Mouse (Mus musculus) forebrain, embryonic 11.5 days (tissue): ENCODE data around the gene Tmsb4x. TPM values are rescaled to one million over a fixed set of nuclear protein-coding genes. Genes with fewer than 3 reads are reported as not detected.

ENCODE experiments used
- ATAC-seq: fragments of 200-750 bp; cut with Nextera tagmentation; replicated peaks from 2 replicates; pipeline ENCODE4 v1.8.0; 2017; ENCODE audit warnings: moderate TSS enrichment; ENCODE audit not compliant: low FRiP score
- DNase-seq: peaks from one replicate; pipeline ENCODE4 v3.0.0-alpha.2; 2017; ENCODE audit warnings: low spot score
- H3K27ac ChIP-seq: fragments of 300-500 bp; sonication (generic); 2 replicates; pipeline ENCODE4 v1.5.1; 2014; ENCODE audit warnings: low read depth, low read length
- H3K27me3 ChIP-seq: fragments of 300-500 bp; sonication (generic); 2 replicates; pipeline ENCODE4 v1.6.1; 2014; ENCODE audit warnings: mild to moderate bottlenecking, low read length, mixed read lengths; ENCODE audit not compliant: control insufficient read depth, insufficient read depth
- H3K36me3 ChIP-seq: fragments of 300-500 bp; sonication (generic); 2 replicates; pipeline ENCODE4 v1.6.1; 2014; ENCODE audit warnings: mild to moderate bottlenecking, low read length, moderate library complexity, mixed read lengths; ENCODE audit not compliant: control insufficient read depth, insufficient read depth
- H3K4me1 ChIP-seq: fragments of 300-500 bp; sonication (generic); replicated peaks from 2 replicates; pipeline ENCODE4 v1.6.1; 2014; ENCODE audit warnings: low read length, mixed read lengths; ENCODE audit not compliant: control insufficient read depth, insufficient read depth
- H3K4me2 ChIP-seq: fragments of 300-500 bp; sonication (generic); 2 replicates; pipeline ENCODE4 v1.6.1; 2014; ENCODE audit warnings: low read depth, mild to moderate bottlenecking, low read length, moderate library complexity, mixed read lengths; ENCODE audit not compliant: severe bottlenecking
- H3K4me3 ChIP-seq: fragments of 300-500 bp; sonication (generic); 2 replicates; pipeline ENCODE4 v1.5.1; 2014; ENCODE audit warnings: low read depth, low read length
- H3K9ac ChIP-seq: fragments of 300-500 bp; sonication (generic); 2 replicates; pipeline ENCODE4 v1.6.1; 2014; ENCODE audit warnings: low read length
- H3K9me3 ChIP-seq: fragments of 300-500 bp; sonication (generic); 2 replicates; pipeline ENCODE4 v1.6.1; 2016; ENCODE audit warnings: low read length, mixed read lengths; ENCODE audit not compliant: control insufficient read depth
- WGBS: fragments of 180-500 bp; shearing (Covaris S2); extraction: QIAGEN DNeasy Blood & Tissue Kit; methylation state at CpG from one replicate; pipeline ENCODE4 v1.1.7; 2014; 5-methylcytosine and 5-hydroxymethylcytosine counted together
- polyA plus RNA-seq: library from polyadenylated mRNA; unstranded; fragments of >200 nt; fragmentation: Nextera tagmentation; extraction: Ambion mirVana; gene quantifications from 2 replicates; pipeline ENCODE4 v1.2.1, GENCODE M21; 2014

The Tmsb4x gene
- polyA plus RNA-seq, 1 experiment from 2014 or later = 4,316 TPM

DNA sequence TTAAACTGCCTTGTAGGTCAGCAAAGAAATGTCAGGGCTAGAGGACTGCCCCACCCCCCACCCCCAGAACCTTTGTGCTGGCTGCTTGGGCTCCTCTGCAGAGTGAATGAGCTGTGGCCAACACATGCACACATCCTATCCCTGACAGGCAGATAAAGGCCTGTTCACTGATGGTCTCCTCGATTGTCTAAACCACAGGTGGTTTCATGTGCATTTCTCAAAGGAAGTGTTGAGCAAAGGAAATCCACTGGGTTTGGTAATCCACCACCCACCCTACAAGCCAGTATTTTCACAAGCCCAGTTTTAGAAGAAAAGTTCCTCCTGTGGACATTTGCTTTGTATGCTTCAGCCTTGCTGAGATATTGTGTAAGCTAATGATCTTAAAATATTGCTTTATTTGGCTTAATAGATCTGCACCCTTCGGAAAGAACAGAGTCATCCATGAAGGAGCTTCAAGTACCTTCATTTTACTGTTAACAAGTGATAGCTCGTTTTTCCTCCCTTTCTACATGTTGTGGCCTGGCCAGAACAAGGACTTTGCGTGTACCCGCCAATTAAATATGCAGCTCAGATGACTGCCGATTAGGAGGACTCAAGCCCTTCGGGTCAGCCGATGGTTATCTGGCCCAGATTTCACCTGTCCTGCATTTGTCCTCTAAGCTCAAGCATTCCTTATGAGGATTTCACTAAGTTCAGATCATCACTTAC, 3.1 kb downstream of the Tmsb4x start:
- Histone ChIP-seq H3K4me3 (no peak overlapping the region), H3K27me3 (peaks cover 5% of the 10 kb centered on the region; the same call in 1 of the 2 replicates), H3K9ac (no peak overlapping the region), H3K27ac (peak overlapping the region; percentile 12; the same call in 1 of the 2 replicates), H3K36me3 (no peaks in the 10 kb centered on the region; the same call in 1 of the 2 replicates), H3K4me2 (no peak overlapping the region), H3K4me1 (no peaks in the 10 kb centered on the region), H3K9me3 (no peaks in the 10 kb centered on the region)
- peak; percentile 29; the same call in 1 of the 2 replicates for ATAC-seq
- 63% methylated on average over 8 of the region's 8 CpGs for WGBS
- no peak for DNase-seq

DNA sequence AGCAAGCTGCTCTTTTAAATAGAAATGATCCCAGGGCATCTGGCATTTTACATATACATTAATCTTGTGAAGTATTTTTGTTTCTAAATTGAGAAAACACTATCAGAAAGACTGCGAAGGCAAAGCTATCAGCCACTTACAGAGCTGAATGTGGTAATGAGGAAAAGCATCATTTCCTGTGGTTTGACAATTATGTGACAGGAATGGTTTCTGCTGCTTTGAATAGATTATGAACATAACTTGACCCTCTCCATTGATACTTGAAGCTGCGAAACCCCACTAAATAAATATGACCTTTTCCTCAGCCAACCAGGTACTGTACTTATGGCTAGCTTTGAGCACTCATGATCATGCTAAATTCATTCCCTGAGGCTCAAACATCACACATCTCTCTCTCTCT, 7.8 kb downstream of the Tmsb4x start:
- 91% methylated on average over 2 of the region's 2 CpGs for WGBS
- DNase-seq = no peak
- Histone ChIP-seq H3K27ac (no peak overlapping the region), H3K4me3 (no peak overlapping the region), H3K36me3 (no peaks in the 10 kb centered on the region), H3K4me1 (no peaks in the 10 kb centered on the region), H3K9me3 (no peaks in the 10 kb centered on the region), H3K4me2 (no peak overlapping the region), H3K27me3 (peaks cover 5% of the 10 kb centered on the region; the same call in 1 of the 2 replicates), H3K9ac (no peak overlapping the region)
- ATAC-seq = no peak

DNA sequence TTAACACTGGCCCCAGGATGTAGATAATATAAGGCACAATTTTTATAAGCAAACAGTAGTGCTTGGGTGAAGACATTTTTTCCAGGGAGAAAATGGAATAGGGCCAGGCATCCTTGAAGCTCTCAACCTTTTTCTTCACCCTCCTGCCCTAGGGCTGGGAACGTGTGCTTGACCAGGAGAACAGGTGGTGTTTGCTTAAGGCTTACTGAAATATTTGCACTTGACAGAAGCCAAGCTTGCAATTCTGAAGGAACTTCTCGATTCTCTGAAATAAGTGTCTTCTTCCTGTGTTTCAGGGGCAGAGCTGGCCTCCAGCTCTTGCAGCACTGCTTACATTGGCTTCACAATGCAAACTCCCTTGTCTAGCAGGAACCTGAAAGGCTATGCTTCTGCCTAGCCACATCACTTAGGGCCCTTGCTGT, 13.9 kb downstream of the Tmsb4x start:
- Histone ChIP-seq H3K9ac (no peak overlapping the region), H3K27ac (no peak overlapping the region), H3K9me3 (no peaks in the 10 kb centered on the region), H3K36me3 (no peaks in the 10 kb centered on the region), H3K4me2 (no peak overlapping the region), H3K4me3 (no peak overlapping the region), H3K4me1 (no peaks in the 10 kb centered on the region), H3K27me3 (peaks cover 7% of the 10 kb centered on the region; the same call in 1 of the 2 replicates)
- DNase-seq (no peak), ATAC-seq (no peak)
- 74% methylated on average over 2 of the region's 2 CpGs for WGBS

DNA sequence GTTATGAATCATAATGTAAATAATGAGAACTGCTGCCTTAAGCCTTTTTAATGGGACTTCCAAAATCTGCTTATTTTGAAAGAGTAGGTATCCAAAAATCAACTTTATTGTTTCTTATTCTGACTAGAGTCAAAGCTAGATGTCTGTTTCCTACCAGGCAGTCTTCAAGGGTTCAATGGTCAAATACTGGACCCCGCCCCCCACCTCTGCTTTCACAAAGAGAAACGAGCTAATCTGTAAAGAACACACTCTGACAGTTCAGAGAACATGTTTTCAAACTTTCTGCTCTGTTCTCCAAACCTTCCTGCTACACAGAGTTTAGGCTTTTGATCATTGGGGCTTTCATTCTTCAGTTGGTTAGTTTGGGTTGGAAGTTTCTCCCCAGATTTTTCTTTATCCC, 22.8 kb downstream of the Tmsb4x start:
- WGBS = 43% methylated on average over 2 of the region's 2 CpGs
- Histone ChIP-seq H3K4me3 (no peak overlapping the region), H3K4me1 (no peaks in the 10 kb centered on the region), H3K9ac (no peak overlapping the region), H3K36me3 (no peaks in the 10 kb centered on the region), H3K27me3 (peaks cover 3% of the 10 kb centered on the region; the same call in 1 of the 2 replicates), H3K4me2 (no peak overlapping the region), H3K9me3 (no peaks in the 10 kb centered on the region), H3K27ac (no peak overlapping the region)
- no peak for DNase-seq
- ATAC-seq = no peak

DNA sequence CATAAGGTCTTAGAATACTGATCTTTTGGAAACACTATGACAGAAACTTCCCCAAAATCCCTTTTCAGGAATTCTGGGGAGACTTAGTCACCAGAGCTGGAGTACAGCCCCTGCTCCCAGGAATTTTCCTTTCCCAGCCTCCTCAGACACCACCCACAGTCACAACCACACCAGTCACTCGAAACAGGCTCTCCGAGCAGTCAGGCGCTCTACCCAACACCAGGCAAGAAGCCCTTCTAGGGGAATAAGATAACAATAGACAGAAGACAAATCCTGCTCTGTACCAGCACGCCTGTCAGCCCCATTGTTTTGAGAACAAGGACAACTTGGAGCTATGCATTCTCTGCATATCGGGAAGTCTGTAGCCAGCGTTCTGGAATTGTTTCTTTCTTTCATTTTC, 25.6 kb downstream of the Tmsb4x start:
- Histone ChIP-seq H3K4me1 (no peaks in the 10 kb centered on the region), H3K36me3 (no peaks in the 10 kb centered on the region), H3K9ac (no peak overlapping the region), H3K27me3 (peaks cover 4% of the 10 kb centered on the region; the same call in 1 of the 2 replicates), H3K4me2 (no peak overlapping the region), H3K27ac (no peak overlapping the region), H3K9me3 (no peaks in the 10 kb centered on the region), H3K4me3 (no peak overlapping the region)
- ATAC-seq = no peak
- WGBS = 52% methylated on average over 6 of the region's 6 CpGs
- no peak for DNase-seq

DNA sequence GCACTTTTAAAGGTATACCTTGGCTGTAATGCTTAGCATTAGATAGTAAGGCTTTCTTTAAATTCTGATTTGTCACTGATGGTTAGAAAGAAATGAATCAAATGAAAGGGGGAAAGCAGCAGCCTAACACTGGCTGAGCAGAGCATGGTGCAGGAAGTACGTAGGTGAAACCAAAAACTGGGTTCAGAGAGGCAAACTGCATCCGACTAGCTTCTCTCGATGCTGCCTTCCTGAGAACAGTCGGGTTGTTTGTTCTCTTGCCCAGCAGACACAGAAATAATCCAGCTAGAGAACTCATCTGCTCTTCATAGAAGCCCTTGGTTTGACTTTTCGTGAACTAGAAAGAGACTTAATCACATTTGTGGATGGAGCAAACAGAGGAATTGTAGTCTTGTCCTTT, 26.7 kb downstream of the Tmsb4x start:
- Histone ChIP-seq H3K27ac (no peak overlapping the region), H3K36me3 (no peaks in the 10 kb centered on the region), H3K9me3 (no peaks in the 10 kb centered on the region), H3K27me3 (peaks cover 4% of the 10 kb centered on the region; the same call in 1 of the 2 replicates), H3K4me2 (no peak overlapping the region), H3K4me1 (no peaks in the 10 kb centered on the region), H3K4me3 (no peak overlapping the region), H3K9ac (no peak overlapping the region)
- WGBS = 82% methylated on average over 5 of the region's 5 CpGs
- no peak for DNase-seq
- ATAC-seq = no peak

DNA sequence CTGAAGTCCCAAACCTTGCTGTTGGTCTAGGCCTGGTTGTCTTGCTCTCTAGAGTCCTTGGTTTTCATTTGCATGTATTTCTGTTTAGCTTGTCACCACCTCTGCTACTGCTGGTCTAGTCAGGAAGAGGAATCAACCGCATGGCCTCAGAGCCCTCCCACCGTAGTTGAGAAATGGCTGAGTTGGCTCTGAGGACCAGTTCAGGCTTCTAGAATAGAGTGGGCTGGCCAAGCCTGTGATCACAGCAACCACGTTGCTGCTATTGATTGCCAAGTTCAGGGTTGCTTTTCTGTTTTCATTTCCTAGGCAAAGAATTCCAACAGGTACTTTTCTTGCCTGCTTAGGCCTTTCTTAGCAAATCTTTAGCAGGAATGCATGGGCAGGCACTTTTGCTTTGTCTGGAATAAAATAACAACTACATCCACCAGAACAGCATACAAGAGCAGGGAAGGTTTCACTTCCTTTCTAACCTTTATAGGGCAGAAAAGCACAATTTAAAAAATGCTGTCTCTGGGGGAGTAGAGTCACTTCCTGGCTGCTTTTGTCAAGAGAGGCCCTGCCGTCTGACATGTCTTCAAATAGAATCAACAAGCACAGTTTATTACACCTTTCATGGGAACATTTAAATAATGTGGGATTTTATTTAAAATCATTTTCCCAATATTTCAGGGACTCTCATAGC, 29.0 kb downstream of the Tmsb4x start:
- ATAC-seq = no peak
- no peak overlapping the region for H3K4me3 ChIP-seq
- H3K4me1 ChIP-seq = no peaks in the 10 kb centered on the region
- 74% methylated on average over 4 of the region's 4 CpGs for WGBS
- peaks cover 6% of the 10 kb centered on the region; the same call in 1 of the 2 replicates for H3K27me3 ChIP-seq
- H3K36me3 ChIP-seq = no peaks in the 10 kb centered on the region
- H3K9me3 ChIP-seq = no peaks in the 10 kb centered on the region
- H3K9ac ChIP-seq = no peak overlapping the region
- no peak overlapping the region for H3K27ac ChIP-seq
- no peak for DNase-seq
- H3K4me2 ChIP-seq = no peak overlapping the region

DNA sequence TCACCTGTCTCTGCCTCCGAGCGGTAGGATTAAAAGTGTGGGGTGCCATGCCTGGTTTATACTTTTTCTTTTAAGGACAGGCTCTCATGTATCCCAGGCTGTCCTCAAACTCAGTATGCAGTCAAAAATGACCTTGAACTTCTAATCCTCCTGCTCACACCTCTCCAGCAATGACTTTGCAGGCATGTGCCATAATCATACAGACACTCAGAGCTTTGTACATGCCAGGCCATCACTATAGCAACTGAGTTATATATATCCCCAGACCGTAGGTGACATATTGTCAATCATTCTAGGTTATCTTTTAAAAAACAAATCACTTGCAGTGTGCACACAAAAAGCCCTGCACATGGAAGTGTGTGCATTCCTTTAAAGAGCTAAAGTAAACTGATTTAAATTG, 29.6 kb downstream of the Tmsb4x start:
- WGBS = 82% methylated on average over 3 of the region's 3 CpGs
- H3K4me1 ChIP-seq = no peaks in the 10 kb centered on the region
- no peaks in the 10 kb centered on the region for H3K9me3 ChIP-seq
- H3K4me3 ChIP-seq = no peak overlapping the region
- H3K9ac ChIP-seq = no peak overlapping the region
- H3K36me3 ChIP-seq = no peaks in the 10 kb centered on the region
- H3K27me3 ChIP-seq = peaks cover 9% of the 10 kb centered on the region; the same call in 1 of the 2 replicates
- ATAC-seq (no peak), DNase-seq (no peak)
- H3K4me2 ChIP-seq = no peak overlapping the region
- no peak overlapping the region for H3K27ac ChIP-seq
